Mouse (Mus musculus) thymus, adult 2 months (tissue): ENCODE measurements around the gene Lmx1b.

Experiments
- CTCF ChIP-seq: fragments of 200-500 bp; IDR thresholded peaks from 2 replicates; pipeline ENCODE4 v1.5.1; 2012; ENCODE audit warnings: mild to moderate bottlenecking, control low read depth, low read length, moderate library complexity, borderline replicate concordance; ENCODE audit not compliant: control insufficient read depth, poor library complexity, insufficient read depth; ENCODE audit errors: extremely low read depth
- POLR2A ChIP-seq: fragments of 200-500 bp; IDR thresholded peaks from 2 replicates; pipeline ENCODE4 v1.6.1; 2012; ENCODE audit warnings: mild to moderate bottlenecking, low read length, control low read depth, moderate library complexity; ENCODE audit not compliant: control insufficient read depth, poor library complexity, insufficient read depth; ENCODE audit errors: extremely low read depth

DNA sequence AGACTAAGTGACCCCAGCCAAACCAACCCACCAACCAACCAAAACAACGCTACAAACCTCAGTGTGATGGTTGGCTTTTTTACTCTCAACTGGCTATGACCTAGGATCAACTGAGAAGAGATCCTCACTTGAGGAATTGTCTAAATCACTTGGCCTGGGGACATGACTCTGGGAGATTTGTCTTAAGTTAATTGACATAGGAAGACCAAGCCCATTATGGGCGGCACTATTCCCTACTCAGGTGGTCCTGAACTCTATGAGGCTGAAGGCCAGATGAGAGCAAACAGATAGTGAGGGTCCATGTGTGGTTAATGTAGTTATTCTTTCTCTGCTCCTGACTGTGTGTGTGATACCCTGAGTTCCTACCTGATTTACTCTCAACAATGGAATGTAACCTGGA, 92.7 kb downstream of the Lmx1b start:
- TF ChIP-seq CTCF (no peak), POLR2A (no peak)
